Mouse (Mus musculus) right cerebral cortex, postnatal 4 days (tissue): Measurements from ENCODE around the gene Gm11437.

Experiments
- DNase-seq: peaks from one replicate; pipeline ENCODE4 v3.0.0-alpha.2; 2022

The Gm11437 gene

DNA sequence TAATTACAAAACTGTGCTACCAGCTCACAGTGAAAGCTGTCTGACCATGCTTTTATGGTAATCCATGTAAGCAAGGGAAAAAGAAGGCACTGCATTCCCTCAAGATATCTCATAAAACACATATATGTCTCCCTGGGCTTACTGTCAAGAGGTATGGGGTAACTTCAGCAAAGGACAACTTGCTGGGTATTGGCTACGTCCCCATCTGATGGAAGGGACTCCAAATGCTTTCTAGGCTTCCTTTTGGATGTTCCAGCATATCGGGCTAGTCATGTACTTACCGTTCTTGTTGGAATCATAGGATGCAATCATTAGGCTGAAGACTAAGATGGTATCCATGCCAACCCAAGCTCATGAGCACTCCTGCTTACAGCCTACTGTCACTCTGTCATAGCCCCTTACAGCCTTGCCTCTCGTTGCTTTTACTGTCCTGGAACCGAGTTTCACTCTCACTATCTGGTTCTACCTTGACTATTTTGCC, at the start of gene Gm11437:
Gene Gm11437 (minus strand): TSS at position 431 of the 481 bp plus-strand sequence.
- DNase-seq: no peak

DNA sequence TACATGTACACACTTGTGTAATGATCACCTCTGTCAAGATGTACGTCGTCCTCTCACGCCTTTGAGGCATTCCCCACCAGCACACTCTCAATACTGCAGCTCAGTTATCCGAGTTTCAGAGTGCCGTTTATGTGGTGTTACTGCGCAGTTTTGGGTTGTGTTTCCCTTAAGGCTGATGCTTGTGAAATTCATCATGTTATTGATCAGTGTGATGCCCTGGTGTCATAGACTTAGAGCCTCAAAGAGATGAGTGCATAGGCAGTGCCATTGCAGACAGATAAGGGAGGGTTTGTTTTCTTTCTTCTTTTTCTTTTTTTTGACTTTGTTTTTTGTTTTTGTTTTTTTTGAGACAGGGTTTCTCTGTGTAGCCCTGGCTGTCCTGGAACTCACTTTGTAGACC, 43.6 kb upstream of the Gm11437 start:
- DNase-seq: no peak

DNA sequence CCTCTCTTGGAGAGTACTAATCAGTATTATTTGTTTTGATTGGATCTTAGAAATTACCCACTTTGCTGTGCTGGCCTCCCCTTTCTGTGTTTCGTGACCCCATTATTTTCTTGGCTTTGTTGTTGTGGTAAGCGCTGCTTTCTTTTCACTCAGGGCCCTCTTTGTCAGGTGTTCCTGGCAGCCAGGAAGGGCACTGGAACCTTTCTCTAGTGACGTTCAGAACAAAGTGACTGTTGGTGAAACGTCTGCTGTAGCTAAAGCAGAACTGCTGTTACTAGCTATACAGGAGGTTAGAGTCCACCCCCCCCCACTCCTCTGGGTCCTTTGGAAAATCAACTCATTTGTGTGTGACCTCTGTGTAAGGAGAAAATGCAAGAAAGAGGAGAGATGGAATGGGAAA, 38.5 kb upstream of the Gm11437 start:
- DNase-seq: no peak

DNA sequence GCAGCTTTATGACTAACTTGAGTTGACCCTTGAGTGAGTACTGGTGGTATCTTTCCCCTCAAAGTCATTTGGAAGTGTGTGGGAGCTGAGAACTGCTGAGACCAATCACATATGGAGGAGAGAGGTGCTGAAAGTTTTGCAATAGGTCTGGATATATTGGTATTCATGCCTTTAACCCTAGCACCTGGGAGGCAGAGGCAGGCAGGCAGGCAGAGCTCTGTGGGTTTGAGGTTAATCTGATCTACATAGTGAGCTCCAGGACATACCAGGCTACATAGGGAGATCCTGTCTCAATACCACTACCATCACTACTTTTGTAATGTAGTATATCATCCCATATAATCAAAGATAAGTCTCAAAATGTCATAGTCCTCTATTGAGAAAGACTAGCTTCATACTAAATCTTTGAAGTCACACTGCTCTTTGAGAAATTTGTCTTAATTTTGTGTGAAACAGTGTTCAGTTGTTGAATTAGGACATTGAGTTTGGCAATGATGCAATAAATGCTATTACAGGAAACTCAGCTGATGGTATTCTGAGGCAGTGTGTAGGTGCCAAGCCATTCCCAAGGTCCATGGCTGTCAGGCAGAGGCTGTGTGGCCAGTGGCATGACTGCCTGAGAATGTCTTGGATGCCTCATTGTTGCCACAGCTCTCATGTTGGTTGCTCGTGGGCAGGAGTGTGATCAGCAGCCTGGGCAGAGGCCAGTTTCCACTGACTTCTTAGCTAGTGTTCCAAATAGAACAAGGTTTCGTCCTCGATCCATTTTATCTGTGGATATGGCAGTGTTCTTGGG, 30.5 kb upstream of the Gm11437 start:
- no peak for DNase-seq

DNA sequence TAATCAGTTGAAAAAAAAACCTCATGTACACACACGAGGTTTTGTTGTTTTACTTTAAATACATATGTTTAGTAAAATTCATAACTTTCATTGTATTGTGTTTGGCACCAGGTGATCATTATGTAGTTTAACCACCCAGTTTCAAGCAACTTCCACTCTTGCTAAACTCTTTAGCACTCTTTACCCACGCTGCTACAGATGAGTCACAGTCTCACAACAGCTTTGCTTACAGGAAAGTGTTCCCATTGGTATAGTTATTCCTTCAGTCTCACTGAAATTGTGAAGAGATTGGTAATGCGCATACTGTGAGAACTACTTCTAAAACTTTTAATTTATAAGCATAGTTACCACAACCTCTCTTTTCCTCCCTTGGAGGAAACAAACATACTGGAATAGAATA, 27.5 kb upstream of the Gm11437 start:
- no peak for DNase-seq

DNA sequence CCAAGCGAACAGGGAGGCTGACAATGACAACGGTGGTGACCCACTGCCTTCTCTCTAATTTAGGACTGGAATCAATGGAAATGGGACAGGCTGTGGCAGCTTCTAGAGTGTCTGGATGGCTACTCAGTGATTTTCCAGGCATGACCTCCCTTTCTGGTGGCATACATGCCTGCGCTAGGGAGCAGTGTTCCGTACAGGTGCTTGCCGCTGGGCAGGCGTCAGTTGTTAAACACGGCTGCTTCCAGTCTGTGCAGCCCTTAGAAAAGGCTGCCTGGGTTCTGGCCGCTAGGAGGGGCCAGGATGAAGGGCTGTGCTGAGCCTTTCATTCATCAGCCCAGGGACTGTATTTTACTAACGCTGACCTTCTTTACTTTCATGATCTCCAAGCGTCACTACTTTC, 26.0 kb upstream of the Gm11437 start:
- no peak for DNase-seq

DNA sequence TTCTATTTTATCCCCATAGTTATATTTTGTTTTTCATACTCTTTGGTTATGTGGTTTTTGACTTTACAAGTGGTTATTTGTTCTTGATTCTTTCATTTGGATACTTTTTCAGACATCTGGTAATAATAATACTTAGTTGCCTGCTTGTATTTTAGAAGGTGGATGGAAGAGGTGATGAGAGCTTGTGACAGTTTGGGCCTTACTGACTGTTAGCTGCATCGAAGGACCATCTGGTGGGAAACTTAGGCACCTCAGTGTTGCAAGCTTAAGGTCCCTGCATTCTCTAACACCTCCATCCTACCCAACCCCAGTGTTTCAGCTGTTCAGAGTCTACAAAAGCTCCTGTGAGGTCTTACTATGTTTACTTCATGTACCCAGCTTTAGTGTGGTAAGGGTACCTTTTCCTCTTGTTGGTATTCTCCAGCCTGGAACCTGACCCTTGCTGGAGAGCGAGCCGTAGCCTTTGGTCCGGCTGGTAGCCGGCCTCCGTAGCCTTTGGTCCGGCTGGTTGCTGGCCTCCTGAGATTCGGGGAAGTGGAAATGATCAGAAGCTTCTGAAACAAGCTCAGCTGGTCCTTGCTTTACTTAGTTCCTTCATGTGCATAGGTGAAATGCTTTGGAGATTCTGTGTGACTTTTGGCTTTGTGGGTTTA, 23.4 kb upstream of the Gm11437 start:
- DNase-seq: no peak

DNA sequence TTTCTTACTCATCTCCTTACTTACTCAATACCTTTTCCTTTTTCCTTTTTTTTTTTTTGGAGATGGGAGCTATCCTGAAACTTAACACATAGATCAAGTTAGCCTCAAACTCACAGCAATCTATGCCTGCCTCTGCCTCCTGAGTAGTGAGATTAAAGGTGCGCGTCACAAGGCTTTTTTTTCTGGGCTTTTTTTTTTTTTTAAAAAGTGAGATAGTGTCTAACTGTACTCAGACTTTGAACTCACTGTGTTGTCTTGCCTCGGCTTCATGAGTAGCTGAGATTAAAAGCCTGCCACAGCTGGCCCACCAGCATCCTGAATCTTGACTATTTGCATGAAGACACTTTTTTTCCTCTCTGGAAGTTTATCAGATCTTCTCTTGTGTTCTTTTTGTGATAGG, 21.3 kb upstream of the Gm11437 start:
- DNase-seq: no peak

DNA sequence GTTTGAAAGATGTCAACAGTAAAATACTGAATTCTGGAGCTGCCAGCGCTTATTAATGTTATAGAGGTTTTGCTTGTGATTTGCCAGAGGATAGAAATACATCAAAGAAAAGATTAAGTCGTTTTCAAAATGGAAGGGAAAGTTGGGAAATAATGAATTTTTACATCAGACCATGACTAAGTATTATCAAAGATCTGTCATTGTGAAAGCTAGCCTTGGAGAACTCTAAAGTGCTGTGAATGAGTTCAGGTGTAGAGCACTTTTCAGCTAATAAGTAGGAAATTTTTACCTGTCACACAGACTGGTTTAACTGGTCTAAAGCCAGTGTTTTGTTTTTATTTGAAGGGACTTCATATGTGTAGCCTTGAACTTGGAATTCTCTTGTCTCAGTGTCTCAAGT, 14.0 kb upstream of the Gm11437 start:
- DNase-seq: no peak

DNA sequence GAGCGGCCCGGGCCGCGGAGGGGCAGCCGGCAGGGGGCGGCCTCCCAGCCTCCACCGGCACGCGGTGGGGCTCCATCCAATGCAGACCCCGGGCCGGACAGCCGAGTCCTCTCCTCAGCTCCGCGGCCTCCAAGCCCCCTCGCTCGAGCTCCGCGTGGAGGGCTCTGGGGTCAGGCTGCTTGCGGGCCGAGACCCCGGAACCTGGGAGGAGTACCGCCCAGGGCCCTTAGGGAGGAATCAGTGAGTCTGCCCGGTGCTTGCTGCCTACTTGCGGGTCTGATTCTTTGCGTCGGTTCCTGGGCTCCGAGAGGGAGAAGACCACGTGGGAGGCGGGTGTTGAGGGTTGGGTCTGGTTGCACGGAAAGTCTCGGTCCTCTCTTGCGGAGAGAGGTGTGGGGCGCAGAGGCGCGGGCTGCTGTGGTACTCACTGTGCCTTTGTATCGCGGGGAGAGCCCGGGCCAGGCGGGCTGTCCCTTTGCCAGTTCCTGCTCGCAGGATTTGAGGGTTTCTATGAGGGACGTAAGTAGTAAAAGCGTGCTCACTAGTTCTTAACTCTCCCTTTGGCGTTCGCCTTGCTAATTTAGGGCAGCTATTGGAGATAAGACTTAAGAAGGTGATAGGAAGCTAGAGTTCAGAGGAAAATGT, 12.8 kb upstream of the Gm11437 start:
- peak; percentile 62 for DNase-seq

DNA sequence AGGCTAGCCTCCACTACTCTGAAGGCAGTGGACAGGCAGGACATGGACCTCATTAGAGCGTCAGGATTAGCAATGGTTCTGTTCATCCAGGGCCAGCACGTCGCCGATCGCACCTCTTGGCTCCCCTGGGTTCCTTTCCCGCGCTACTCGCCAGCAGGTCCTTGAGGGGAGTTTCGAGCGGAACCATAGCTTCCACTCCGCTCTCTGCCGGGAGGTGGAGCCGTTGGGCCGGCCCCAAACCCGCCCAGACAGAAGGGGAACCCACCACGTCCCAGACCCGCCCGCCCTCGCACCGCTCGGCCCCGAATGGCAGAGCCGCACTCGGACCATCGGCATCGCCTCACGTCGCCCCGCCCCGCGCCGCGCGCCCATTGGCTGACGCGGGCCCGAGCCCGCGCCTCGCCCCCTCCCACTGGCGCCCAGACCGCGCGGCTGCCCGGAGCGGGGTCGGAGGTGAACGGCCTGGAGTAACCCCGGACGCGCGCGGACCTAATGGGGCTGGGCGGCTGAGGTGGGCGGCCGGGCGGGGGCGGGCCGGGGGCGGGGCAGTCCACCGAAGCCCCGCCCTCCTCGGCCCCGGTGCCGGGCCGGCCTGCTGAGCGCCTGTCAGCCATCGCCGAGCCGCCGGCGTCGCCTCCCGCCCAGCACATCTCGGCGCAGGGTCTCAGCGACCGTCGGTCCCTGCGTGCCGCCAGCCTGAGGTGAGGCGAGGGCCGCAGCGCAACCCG, 12.1 kb upstream of the Gm11437 start:
- peak; percentile 91 for DNase-seq

DNA sequence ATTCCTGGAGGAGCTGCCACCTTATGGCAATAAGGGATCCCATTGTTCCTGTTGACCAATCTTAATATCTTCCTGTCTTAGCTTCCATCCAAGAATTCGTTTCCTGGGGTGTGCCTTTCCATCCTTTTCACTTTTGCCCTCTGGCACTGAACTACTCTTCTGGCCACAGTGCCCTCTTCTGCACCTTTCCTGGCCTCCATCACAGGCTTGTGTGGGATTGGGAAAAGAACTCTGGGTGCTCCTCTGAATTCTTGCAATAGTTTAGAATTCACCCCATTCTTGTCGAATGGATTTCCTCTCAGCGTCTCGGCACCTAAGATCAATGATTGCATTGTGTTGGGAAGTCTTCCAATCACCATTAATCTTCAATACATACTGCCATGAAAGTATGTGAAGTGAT, 11.3 kb upstream of the Gm11437 start:
- DNase-seq: no peak

DNA sequence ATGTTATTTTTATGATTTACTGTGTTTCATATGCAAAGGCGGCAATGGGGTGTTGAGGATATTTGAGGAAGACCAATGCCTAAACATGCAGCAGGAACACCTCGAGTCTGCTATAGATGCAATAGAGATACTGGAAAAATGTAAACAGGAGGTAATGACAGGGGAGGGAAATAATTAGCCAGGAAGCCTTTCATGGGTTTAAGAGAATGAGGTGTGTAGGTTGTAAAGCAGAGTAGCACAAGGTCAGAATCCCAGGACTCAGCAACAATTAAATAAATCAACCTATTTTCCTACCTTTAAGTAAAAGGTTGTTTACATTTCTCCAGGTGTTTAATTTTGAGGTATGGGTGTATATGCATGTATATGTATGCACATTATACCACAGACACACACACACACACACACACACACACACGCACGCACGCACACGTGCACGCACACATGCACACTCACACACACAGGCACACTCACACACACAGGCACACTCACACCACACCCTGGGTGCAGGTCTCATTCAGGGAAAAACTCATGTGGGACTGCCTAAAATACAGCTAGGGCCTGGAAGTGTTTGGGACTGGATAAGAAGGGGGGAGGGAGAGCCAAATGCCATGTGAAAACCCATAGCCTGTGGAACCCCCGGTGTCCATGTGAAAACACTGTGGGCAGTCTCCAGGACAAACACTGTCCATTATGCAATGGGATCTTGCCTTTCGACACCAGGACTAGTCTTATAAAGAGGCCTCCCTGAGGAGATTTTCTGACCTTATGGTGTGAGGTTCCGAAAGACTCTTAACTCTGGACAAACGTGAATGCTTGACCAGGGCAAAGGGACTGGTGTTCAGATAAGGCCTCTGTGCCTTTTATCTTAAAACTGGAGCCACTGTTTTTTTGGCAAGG, 5.5 kb upstream of the Gm11437 start:
- DNase-seq: no peak

DNA sequence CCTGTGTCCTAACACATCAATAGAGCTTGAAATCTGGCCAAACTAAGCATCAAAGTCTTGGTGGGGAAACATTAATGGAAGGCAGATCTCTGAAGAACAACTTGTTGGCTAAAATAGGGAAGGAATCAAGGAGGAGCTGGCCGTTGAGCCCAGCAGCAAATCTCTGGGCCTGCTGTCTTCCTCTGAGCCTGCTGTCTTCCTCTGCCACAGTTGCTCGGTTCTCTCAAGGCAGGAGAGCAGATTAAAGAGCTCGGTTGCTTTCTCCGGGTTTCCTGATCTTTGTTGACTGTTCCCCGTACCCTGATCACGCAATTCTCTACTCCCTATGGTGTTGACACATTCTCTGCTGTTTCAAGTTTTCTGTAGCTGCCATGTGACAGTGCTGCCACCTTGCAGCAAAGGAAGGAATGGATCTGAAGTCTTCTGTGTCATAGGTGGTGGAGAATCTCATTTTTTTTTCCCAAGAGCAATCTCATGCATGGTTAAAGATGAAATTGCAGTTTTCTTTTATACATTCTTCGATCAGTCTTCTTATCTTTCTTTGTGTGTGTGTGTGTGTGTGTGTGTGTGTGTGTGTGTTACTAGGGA, 1.5 kb upstream of the Gm11437 start:
- DNase-seq: peak; percentile 5

DNA sequence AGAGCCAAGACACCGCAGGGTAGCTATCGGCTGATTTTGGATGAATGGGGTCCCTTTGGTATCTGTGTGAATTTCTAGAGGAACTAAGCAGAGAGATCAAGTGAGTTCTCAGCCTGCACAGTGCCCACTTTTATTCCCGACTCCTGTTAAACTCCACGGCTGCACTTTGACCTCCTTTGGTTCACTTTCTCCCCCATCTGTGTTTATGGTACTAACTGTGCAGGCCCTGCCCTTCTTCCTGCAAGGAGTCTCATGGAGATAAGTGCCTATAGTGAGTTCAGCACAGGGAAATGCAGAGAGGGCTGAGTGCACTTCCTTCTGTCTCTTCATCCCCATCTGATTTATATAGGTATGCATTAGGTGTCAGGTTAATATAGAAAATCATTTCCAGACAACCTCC, 2.7 kb downstream of the Gm11437 start:
- DNase-seq: no peak

DNA sequence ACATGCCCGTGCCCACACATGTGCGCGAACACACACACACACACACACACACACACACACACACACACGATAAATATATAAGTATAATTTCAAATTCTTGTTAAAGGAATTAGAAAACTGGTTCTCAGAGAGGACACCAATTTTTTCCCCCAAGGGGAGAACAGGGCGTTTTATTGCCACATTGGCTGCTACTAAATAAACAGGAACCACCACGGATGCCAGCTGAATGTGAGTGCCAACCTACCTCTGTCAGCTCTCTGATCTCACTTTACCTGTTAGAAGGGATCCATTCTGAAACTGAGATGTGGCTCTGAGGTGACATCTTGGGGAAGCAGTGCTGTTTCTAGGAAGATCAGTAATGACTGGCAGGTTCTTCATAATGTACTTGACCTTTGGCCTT, 3.2 kb downstream of the Gm11437 start:
- DNase-seq: no peak

DNA sequence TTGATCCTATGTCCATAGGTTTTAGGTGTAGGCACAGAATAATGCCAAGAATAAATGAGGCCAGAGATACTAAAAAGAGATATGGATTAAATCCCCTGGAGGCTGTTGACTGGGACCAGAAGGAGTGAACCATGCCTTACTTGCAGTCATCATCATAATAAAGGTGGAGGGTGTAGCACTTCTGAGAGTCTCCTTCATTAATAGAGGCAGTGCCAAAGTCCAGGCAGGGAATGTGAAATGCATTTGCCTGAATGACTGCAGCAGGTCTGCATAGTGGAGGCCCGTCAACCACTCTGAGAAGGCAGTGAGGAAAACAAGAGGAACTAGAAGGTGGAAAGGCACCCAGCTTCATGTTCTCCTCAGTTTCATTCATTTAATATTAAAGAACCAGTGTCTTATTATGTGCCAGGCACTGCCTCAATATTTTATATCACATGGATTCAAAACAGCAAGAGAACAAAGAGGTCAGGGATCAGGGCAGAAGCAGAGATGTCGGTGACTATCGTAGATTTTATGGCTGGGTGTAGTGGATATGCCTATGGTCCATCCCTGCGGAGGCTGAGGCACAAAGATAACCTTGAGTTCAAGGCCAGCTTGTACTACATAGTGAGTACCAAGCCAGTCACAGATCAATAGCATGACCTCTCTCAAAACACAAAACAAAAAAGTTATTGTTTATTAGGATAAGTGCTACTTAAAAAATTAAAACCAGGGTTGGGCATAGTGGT, 10.6 kb downstream of the Gm11437 start:
- no peak for DNase-seq

DNA sequence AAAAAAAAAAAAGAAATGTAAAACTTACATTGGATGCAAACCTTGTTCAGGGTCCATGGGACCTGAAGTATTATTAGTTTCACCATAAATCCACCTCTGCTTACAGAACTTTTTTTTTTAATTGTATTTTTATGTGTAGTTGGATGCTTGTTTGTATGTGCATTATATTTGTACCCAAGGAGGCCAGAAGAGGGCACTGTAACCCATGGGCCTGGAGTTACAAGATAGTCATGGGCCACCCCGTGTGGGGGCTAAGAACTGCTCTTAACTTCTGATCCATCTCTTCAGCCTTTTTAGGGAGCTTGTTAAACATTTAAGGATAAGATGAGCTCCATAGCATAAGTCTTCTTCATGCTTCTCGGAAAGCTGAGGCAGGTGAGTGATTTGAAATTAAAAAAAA, 16.4 kb downstream of the Gm11437 start:
- no peak for DNase-seq

DNA sequence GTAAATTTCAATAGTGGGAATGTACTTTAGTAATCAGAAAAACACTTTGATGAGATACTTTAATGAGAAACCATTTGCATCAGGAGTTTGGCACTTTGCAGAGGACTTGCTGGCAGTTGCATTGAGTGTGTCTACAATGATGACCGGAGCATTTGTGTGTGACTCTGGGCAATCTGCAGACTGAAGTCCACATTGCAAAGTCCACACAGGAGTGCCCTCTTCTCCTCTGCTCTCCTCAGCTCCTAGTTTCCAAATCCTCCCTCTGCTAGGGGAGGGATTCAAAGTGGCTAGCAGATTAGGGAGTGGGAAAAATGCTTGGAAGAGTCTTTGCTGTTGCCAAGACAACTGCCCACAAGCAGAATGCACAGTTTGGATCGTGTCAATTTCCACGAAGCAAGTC, 21.2 kb downstream of the Gm11437 start:
- no peak for DNase-seq

DNA sequence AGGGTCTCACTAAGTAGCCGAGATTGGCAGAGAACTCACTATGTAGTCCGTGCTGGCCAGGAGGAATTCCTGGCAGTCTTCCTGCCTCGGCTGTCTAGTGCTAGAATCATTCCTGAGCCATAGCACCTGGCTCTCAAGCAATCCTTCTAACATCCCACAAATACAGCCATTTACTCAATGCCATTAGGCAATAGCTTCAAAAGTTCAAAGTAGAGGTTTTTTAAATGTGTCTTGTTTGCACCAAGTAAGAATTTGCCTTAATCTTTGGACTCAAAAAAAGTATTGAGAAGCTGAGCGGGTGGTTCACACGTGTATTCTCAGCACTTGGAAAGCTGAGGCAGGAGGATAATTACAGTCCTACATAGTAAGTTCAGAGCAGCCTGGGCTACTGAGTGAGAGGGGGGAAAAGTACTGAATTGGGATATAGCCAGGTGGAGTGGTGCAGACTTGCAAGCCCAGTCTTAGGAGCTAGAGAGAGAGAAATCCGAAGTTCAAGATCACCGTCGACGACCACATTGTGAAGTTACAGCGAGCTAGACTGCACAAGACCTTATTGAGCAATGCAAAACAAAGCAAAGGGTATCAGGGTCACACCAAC, 22.0 kb downstream of the Gm11437 start:
- no peak for DNase-seq

DNA sequence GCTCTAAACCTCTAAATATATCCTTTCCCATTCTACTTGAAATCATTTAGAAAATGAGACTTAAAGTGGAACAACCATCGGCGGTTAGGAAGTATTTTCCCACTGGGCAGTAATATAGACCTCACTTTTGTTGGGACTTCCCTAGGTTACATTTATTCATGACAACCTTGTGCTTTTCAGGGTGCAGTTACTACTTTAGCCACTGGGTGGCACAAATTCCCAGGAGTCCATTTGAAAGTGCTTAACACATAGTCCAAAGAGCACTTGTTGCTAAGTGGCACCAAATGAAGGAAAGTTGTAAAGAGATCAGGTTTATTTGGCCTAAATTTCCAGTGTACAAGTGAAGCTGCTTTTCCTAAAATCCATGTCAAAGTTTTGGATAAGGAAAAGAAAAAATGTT, 25.5 kb downstream of the Gm11437 start:
- peak; percentile 59 for DNase-seq
